10 mouse cellular contexts compared by ENCODE assay signal in the genomic region with DNA sequence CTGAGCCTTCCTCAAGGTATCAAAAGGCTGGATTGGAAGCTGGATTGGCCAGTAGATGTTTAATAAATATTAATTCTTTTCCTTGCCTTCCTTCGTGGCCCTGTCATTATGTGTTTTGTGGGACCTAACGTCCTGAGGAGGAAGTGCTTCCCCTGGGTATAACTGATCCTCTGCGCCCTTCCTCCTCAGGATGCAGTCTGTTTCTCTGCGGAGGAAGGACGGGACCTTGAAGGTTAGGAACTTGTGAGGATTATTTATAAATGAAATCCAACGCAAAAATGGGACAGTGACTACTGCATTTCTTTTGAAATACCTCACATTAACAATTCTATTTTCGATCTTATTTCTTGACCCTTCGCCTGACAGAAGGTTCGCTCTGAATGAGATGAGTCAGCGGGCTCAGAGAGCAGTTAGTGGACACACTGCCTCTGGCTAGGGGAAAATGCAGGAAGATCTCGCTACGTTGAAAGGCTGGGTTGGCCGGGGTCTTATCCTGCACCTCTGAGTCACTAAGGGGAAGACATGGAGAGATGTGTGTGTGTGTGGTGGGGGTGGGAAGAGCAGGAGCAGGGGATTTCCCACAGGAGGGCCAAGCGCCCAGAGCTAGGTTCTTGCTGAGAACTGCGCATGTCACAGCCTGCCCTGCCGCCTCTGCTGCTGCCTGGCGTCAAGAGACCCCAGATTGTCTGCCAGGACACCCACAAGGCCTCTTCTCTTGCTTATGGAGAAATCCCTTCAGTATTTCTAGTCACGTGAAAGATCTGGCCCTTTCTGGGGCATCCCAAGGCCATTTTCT. TPM values are rescaled to one million over a fixed set of nuclear protein-coding genes. Genes with fewer than 3 reads are reported as not detected.
DNase-seq lines count a peak whose midpoint lies in the region; TF ChIP-seq lines count a peak whose summit lies in the region.
"Had no signal": no experiment of that assay in that cellular context is flagged by ENCODE, and none has a peak within 500 bp of the region (broad histone marks: within the 10 kb centered on the region; RNA-seq: fewer than 3 reads in every experiment).

No protein-coding gene starts in this region.

- H3K9ac ChIP-seq in CH12.LX (ENCODE audit: insufficient read depth, low read depth): peak overlapping the region; percentile 90
- H3K9ac ChIP-seq: midbrain, embryonic 12.5 days had no signal

- TF ChIP-seq POLR2A in CH12.LX (IDR thresholded peaks at IDR 0.05; ENCODE audit: low read depth, low read length): peak; percentile 75

- H3K36me3 ChIP-seq in CH12.LX (replicated peaks in 1 of 2; ENCODE audit: control insufficient read depth in 1 of 2, insufficient read depth in 1 of 2, low read length in 1 of 2): peaks cover 29 to 38% of the 10 kb centered on the region in 2 experiments
- H3K36me3 ChIP-seq in macrophage (ENCODE audit: inconsistent target): peaks cover 22% of the 10 kb centered on the region
- H3K36me3 ChIP-seq: midbrain, embryonic 12.5 days had no signal

- intact Hi-C loops in heart, postnatal 25 days (cut with DNase I): no loop called here

- TF ChIP-seq RAD21 in CH12.LX (IDR thresholded peaks at IDR 0.05; ENCODE audit: low read depth, low read length): no peak

- WGBS in macrophage (ENCODE audit: missing documents): 2% methylated on average over 18 of the region's 18 CpGs

- TF ChIP-seq EP300 in CH12.LX (IDR thresholded peaks at IDR 0.05; ENCODE audit: low read length): no peak; the same call in 1 of the 2 replicates

- H3K79me2 ChIP-seq in CH12.LX (replicated peaks; ENCODE audit: control insufficient read depth, extremely low read depth, insufficient read depth, poor library complexity, severe bottlenecking) (peaks cover 77% of the 10 kb centered on the region), macrophage (ENCODE audit: inconsistent target) (peaks cover 78% of the 10 kb centered on the region)

- no peaks in the 10 kb centered on the region for H3K27me3 ChIP-seq in CH12.LX (replicated peaks)
- H3K27me3 ChIP-seq: midbrain, embryonic 12.5 days had no signal

- peak; percentile 94 for DNase-seq in heart, adult 11 months
- DNase-seq in heart, postnatal 25 days (ENCODE audit: low spot score): no peak
- peak; percentile 86 for DNase-seq in CH12.LX (ENCODE audit: extremely low read depth)
- DNase-seq in heart, adult 9 months (ENCODE audit: low spot score in 2 of 2): peak; percentile 44 to 62
- DNase-seq in cerebellum, postnatal 36 days: no peak
- DNase-seq in layer of hippocampus, postnatal 10 days (ENCODE audit: low spot score in 2 of 2): no peak
- DNase-seq in right cerebral cortex, adult 2 months (ENCODE audit: low spot score in 2 of 2): no peak

- in situ Hi-C loops in CH12.LX (cut with MboI; ENCODE audit: low pct_ligation_motif_present, low pct_unique_long_range_greater_than_20kb, low sequenced_read_pairs): no loop called here

- H3K27ac ChIP-seq in CH12.LX (ENCODE audit: insufficient read depth, low read depth) (peak overlapping the region; percentile 94), macrophage (peak overlapping the region; percentile 95)
- H3K27ac ChIP-seq: midbrain, embryonic 12.5 days had no signal

- no peaks in the 10 kb centered on the region for H3K9me3 ChIP-seq in CH12.LX (replicated peaks; ENCODE audit: low read length)
- H3K9me3 ChIP-seq: midbrain, embryonic 12.5 days had no signal

- H3K4me2 ChIP-seq in CH12.LX (ENCODE audit: insufficient read depth, low read depth, poor library complexity, severe bottlenecking): peak overlapping the region; percentile 99
- H3K4me2 ChIP-seq: midbrain, embryonic 12.5 days had no signal

- H3K4me1 ChIP-seq in CH12.LX (ENCODE audit: control insufficient read depth in 1 of 2, insufficient read depth in 2 of 2): peaks cover 7 to 42% of the 10 kb centered on the region in 2 experiments

- peak overlapping the region; percentile 39 to 70 (median 58) for H3K4me3 ChIP-seq in CH12.LX (replicated peaks in 1 of 3; ENCODE audit: low read depth in 2 of 3, low read length in 2 of 3, poor library complexity in 1 of 3)
- peak overlapping the region; percentile 75 for H3K4me3 ChIP-seq in macrophage (ENCODE audit: inconsistent target)
- H3K4me3 ChIP-seq: erythroblast, embryonic 14.5 days; midbrain, embryonic 12.5 days had no signal

- TF ChIP-seq CTCF in CH12.LX (conservative IDR thresholded peaks at IDR 0.05 in 1 of 2, IDR thresholded peaks at IDR 0.05 in 1 of 2; ENCODE audit: low read depth in 2 of 2, low read length in 2 of 2): no peak

- dilution Hi-C loops in CH12.LX (cut with MboI; ENCODE audit: extremely low pct_ligation_motif_present, extremely low pct_unique_long_range_greater_than_20kb, low sequenced_read_pairs): no loop called here

TF ChIP-seq in CH12.LX, 34 proteins besides CTCF, POLR2A, EP300 and RAD21:
- TF ChIP-seq SIN3A (IDR thresholded peaks at IDR 0.05; ENCODE audit: low read length) (no peak; the same call in 1 of the 2 replicates), MAZ (IDR thresholded peaks at IDR 0.05; ENCODE audit: low read depth, low read length) (peak; percentile 79; the same call in 1 of the 2 replicates), MYC (IDR thresholded peaks at IDR 0.05; ENCODE audit: low read depth, low read length) (0 out of 2 replicates have a peak, but pooled peaks have one; percentile 37), BHLHE40 (IDR thresholded peaks at IDR 0.05; ENCODE audit: low read depth, low read length) (peak; percentile 28; the same call in 1 of the 2 replicates), MXI1 (IDR thresholded peaks at IDR 0.05; ENCODE audit: low read depth, low read length) (peak; percentile 7; the same call in 1 of the 2 replicates), ZC3H11A (IDR thresholded peaks at IDR 0.05; ENCODE audit: low read depth, low read length) (no peak), TCF12 (IDR thresholded peaks at IDR 0.05; ENCODE audit: low read depth, low read length) (peak; percentile 73), POLR2AphosphoS2 (IDR thresholded peaks at IDR 0.05; ENCODE audit: low read depth, low read length) (0 out of 2 replicates have a peak, but pooled peaks have one; percentile 14), NELFE (IDR thresholded peaks at IDR 0.05; ENCODE audit: low read depth, low read length) (peak; percentile 68; the same call in 1 of the 2 replicates), CHD2 (IDR thresholded peaks at IDR 0.05; ENCODE audit: low read length) (peak; percentile 51), HCFC1 (IDR thresholded peaks at IDR 0.05; ENCODE audit: low read depth, low read length) (no peak), NRF1 (IDR thresholded peaks at IDR 0.05; ENCODE audit: low read depth, low read length) (peak; percentile 88), IRF4 (IDR thresholded peaks at IDR 0.05; ENCODE audit: low read depth, low read length) (peak; percentile 23; the same call in 1 of the 2 replicates), ZMIZ1 (IDR thresholded peaks at IDR 0.05; ENCODE audit: low read depth, low read length) (peak; percentile 78), ETS1 (conservative IDR thresholded peaks at IDR 0.05; ENCODE audit: low read depth, low read length) (0 out of 2 replicates have a peak, but pooled peaks have one; percentile 0), TBP (conservative IDR thresholded peaks at IDR 0.05; ENCODE audit: low read depth, low read length) (peak; percentile 60; the same call in 1 of the 2 replicates), UBTF (IDR thresholded peaks at IDR 0.05; ENCODE audit: low read depth, low read length) (no peak), MAX (IDR thresholded peaks at IDR 0.05; ENCODE audit: low read length) (peak; percentile 73; the same call in 1 of the 2 replicates), MEF2A (IDR thresholded peaks at IDR 0.05; ENCODE audit: borderline replicate concordance, low read depth, low read length) (peak; percentile 64; the same call in 1 of the 2 replicates), USF1 (IDR thresholded peaks at IDR 0.05; ENCODE audit: low read depth, low read length) (no peak)

RNA-seq across cellular contexts. Expression of a gene that starts 3.2 kb away (rescaled TPM):
- total RNA-seq in heart, postnatal 25 days (2021): 10 to 100 TPM; 26.5 to 27.8 TPM
- total RNA-seq in CH12.LX (2012; rRNA removed): 348 and 355 TPM in 2 replicates
- 297 and 321 TPM in 2 replicates for total RNA-seq in CH12.LX (2014; rRNA removed)
- 1,134 and 1,150 TPM in 2 replicates for polyA plus RNA-seq in CH12.LX (2012; ENCODE audit: insufficient read length, low read depth)
- total RNA-seq in macrophage (2018; cell fraction: chromatin; rRNA removed): 100 to 1,000 TPM in 3 of 26 experiments, 10 to 100 TPM in 23; 11.6 to 145 (median 52.8) TPM
- 1,000 to 10,000 TPM in 1 of 26 experiments, 100 to 1,000 TPM in 25; 383 to 1,003 (median 671) TPM for total RNA-seq in macrophage (2018; cell fraction: cytosol; rRNA removed)
- total RNA-seq in macrophage (2018; cell fraction: nucleus; rRNA removed): 100 to 1,000 TPM in 17 of 26 experiments, 10 to 100 TPM in 9; 39.0 to 310 (median 125) TPM
- 620 to 1,090 TPM (median 743 TPM) in 3 replicates for polyA plus RNA-seq in macrophage (2018)
- 10 to 100 TPM; 17.4 to 18.4 TPM for total RNA-seq in layer of hippocampus, postnatal 10 days (2021)

RNA-seq across cellular contexts. Expression of a gene that starts 14.9 kb away (rescaled TPM):
- not detected for total RNA-seq in heart, postnatal 25 days (2021)
- total RNA-seq in CH12.LX (2012; rRNA removed) (0.04 TPM in 2 replicates), CH12.LX (2014; rRNA removed) (0.08 TPM in 1 of 2 replicates, not detected in the other)
- polyA plus RNA-seq in CH12.LX (2012; ENCODE audit: insufficient read length, low read depth) (0.04 and 0.30 TPM in 2 replicates), macrophage (2018) (0.10 to 0.50 TPM in 2 of 3 replicates, not detected in the other)
- 1 to 10 TPM in 17 of 26 experiments, under 1 TPM in 5, not detected in 4; 0.16 to 5.8 (median 2.2) TPM for total RNA-seq in macrophage (2018; cell fraction: chromatin; rRNA removed)
- total RNA-seq in macrophage (2018; cell fraction: cytosol; rRNA removed): under 1 TPM in 11 of 26 experiments, not detected in 15; 0.03 to 0.49 (median 0.19) TPM
- 1 to 10 TPM in 10 of 26 experiments, under 1 TPM in 14, not detected in 2; 0.06 to 2.7 (median 0.92) TPM for total RNA-seq in macrophage (2018; cell fraction: nucleus; rRNA removed)
- total RNA-seq in layer of hippocampus, postnatal 10 days (2021): 1 to 10 TPM in 1 of 2 experiments, under 1 TPM in 1; 0.71 to 1.3 TPM
- polyA plus RNA-seq: erythroblast, embryonic 14.5 days; midbrain, embryonic 12.5 days had no signal

RNA-seq across cellular contexts. Expression of a gene that starts 16.5 kb away (rescaled TPM):
- not detected for total RNA-seq in heart, postnatal 25 days (2021)
- total RNA-seq in CH12.LX (2012; rRNA removed) (0.55 and 0.63 TPM in 2 replicates), CH12.LX (2014; rRNA removed) (0.43 TPM in 1 of 2 replicates, not detected in the other)
- polyA plus RNA-seq in CH12.LX (2012; ENCODE audit: insufficient read length, low read depth) (1.8 and 1.9 TPM in 2 replicates), macrophage (2018) (0.27 TPM in 1 of 3 replicates, not detected in the others)
- total RNA-seq in macrophage (2018; cell fraction: chromatin; rRNA removed): 1 to 10 TPM in 21 of 26 experiments, under 1 TPM in 1, not detected in 4; 0.94 to 5.0 (median 2.0) TPM
- total RNA-seq in macrophage (2018; cell fraction: cytosol; rRNA removed): under 1 TPM in 7 of 26 experiments, not detected in 19; 0.13 to 0.44 (median 0.24) TPM
- 1 to 10 TPM in 19 of 26 experiments, under 1 TPM in 6, not detected in 1; 0.36 to 6.5 (median 1.5) TPM for total RNA-seq in macrophage (2018; cell fraction: nucleus; rRNA removed)
- under 1 TPM; 0.57 to 0.76 TPM for total RNA-seq in layer of hippocampus, postnatal 10 days (2021)
- polyA plus RNA-seq: erythroblast, embryonic 14.5 days; midbrain, embryonic 12.5 days had no signal

Comparison
In these comparisons a context has a peak if more than half of its experiments do, and no peak if none do; other contexts are left out.
1. DNase-seq: peak in heart, adult 11 months (single experiment), CH12.LX (single experiment) and heart, adult 9 months (2 of 2); none in heart, postnatal 25 days (single experiment), cerebellum, postnatal 36 days (0 of 2), layer of hippocampus, postnatal 10 days (0 of 2) and right cerebral cortex, adult 2 months (0 of 2).
2. RNA of a gene that starts 3.2 kb away (total RNA-seq): 297 to 355 TPM in CH12.LX; 26.5 to 27.8 TPM in heart, postnatal 25 days and 17.4 to 18.4 TPM in layer of hippocampus, postnatal 10 days; every median in the first group is over 10 times any median in the second.